Mouse (Mus musculus) limb, embryonic 13.5 days (tissue): ENCODE results near the gene Nol6. TPM values are rescaled to one million over a fixed set of nuclear protein-coding genes. Genes with fewer than 3 reads are reported as not detected.

Experiments used
- ATAC-seq: fragments of 200-750 bp; cut with Nextera tagmentation; 2 replicates; pipeline ENCODE4 v1.8.0; 2017; ENCODE audit warnings: low read depth, moderate number of reproducible peaks, moderate TSS enrichment; ENCODE audit not compliant: low FRiP score
- H3K27ac ChIP-seq: fragments of 300-500 bp; sonication (generic); 2 replicates; pipeline ENCODE4 v1.5.1; 2015; ENCODE audit warnings: inconsistent platforms, mild to moderate bottlenecking, moderate library complexity
- H3K27me3 ChIP-seq: fragments of 300-500 bp; sonication (generic); 2 replicates; pipeline ENCODE4 v1.6.1; 2015; ENCODE audit warnings: mild to moderate bottlenecking, inconsistent platforms
- H3K36me3 ChIP-seq: fragments of 300-500 bp; sonication (generic); 2 replicates; pipeline ENCODE4 v1.6.1; 2015; ENCODE audit warnings: inconsistent platforms, mild to moderate bottlenecking, moderate library complexity
- H3K4me1 ChIP-seq: fragments of 300-500 bp; sonication (generic); 2 replicates; pipeline ENCODE4 v1.6.1; 2015; ENCODE audit warnings: inconsistent platforms
- H3K4me2 ChIP-seq: fragments of 300-500 bp; sonication (generic); replicated peaks from 2 replicates; pipeline ENCODE4 v1.6.1; 2015; ENCODE audit warnings: inconsistent platforms, mild to moderate bottlenecking, moderate library complexity
- H3K4me3 ChIP-seq: fragments of 300-500 bp; sonication (generic); 2 replicates; pipeline ENCODE4 v1.5.1; 2015; ENCODE audit warnings: moderate library complexity, mild to moderate bottlenecking, inconsistent platforms
- H3K9ac ChIP-seq: fragments of 300-500 bp; sonication (generic); 2 replicates; pipeline ENCODE4 v1.6.1; 2015; ENCODE audit warnings: mild to moderate bottlenecking, inconsistent platforms
- H3K9me3 ChIP-seq: fragments of 300-500 bp; sonication (generic); 2 replicates; pipeline ENCODE4 v1.6.1; 2016; ENCODE audit warnings: inconsistent platforms
- WGBS: fragments of 180-500 bp; shearing (Covaris S2); methylation state at CpG from one replicate; pipeline ENCODE4 v1.1.7; 2015; 5-methylcytosine and 5-hydroxymethylcytosine counted together
- polyA plus RNA-seq: library from polyadenylated mRNA; unstranded; fragments of >200 nt; fragmentation: Nextera tagmentation; extraction: Ambion mirVana; gene quantifications from 2 replicates; pipeline ENCODE4 v1.2.1, GENCODE M21; 2015

Gene Nol6
- polyA plus RNA-seq, 1 experiment from 2014 or later = 28.9 TPM

GRCm38 (mm10) chr4:41115074-41115473 lies 9.2 kb downstream of the Nol6 start:
- no peak overlapping the region for H3K27ac ChIP-seq
- H3K9me3 ChIP-seq = no peaks in the 10 kb centered on the region
- WGBS = 91% methylated on average over 6 of the region's 6 CpGs
- H3K9ac ChIP-seq = no peak overlapping the region
- H3K27me3 ChIP-seq = no peaks in the 10 kb centered on the region
- no peak overlapping the region for H3K4me3 ChIP-seq
- no peaks in the 10 kb centered on the region for H3K4me1 ChIP-seq
- peaks cover 65% of the 10 kb centered on the region for H3K36me3 ChIP-seq
- H3K4me2 ChIP-seq = no peak overlapping the region
- no peak for ATAC-seq

- no peak overlapping the region for H3K4me3 ChIP-seq
- no peaks in the 10 kb centered on the region for H3K9me3 ChIP-seq
- H3K4me2 ChIP-seq = no peak overlapping the region
- peaks cover 60% of the 10 kb centered on the region for H3K36me3 ChIP-seq
- H3K4me1 ChIP-seq = no peaks in the 10 kb centered on the region
- no peak overlapping the region for H3K27ac ChIP-seq
- 87% methylated on average over 9 of the region's 9 CpGs for WGBS
- H3K27me3 ChIP-seq = no peaks in the 10 kb centered on the region
- no peak for ATAC-seq
- H3K9ac ChIP-seq = 0 out of 2 replicates have a peak overlapping the region, but pooled peaks have one; percentile 25
These were observed 9.7 kb downstream of the Nol6 start for GRCm38 (mm10) chr4:41114358-41115070.

- Histone ChIP-seq H3K9me3 (no peaks in the 10 kb centered on the region), H3K4me3 (no peak overlapping the region), H3K4me1 (no peaks in the 10 kb centered on the region), H3K27me3 (no peaks in the 10 kb centered on the region), H3K9ac (no peak overlapping the region), H3K4me2 (no peak overlapping the region), H3K36me3 (peaks cover 3% of the 10 kb centered on the region), H3K27ac (no peak overlapping the region)
- no peak for ATAC-seq
- 76% methylated on average over 10 of the region's 10 CpGs for WGBS
These were observed 15.4 kb downstream of the Nol6 start for GRCm38 (mm10) chr4:41108717-41109425.

GRCm38 (mm10) chr4:41107440-41107839 lies 16.8 kb downstream of the Nol6 start:
- ATAC-seq = no peak
- H3K9ac ChIP-seq = no peak overlapping the region; the same call in 1 of the 2 replicates
- H3K27ac ChIP-seq = no peak overlapping the region
- WGBS = 64% methylated on average over 4 of the region's 4 CpGs
- H3K27me3 ChIP-seq = no peaks in the 10 kb centered on the region
- no peaks in the 10 kb centered on the region; the same call in 1 of the 2 replicates for H3K36me3 ChIP-seq
- H3K4me2 ChIP-seq = no peak overlapping the region
- H3K9me3 ChIP-seq = no peaks in the 10 kb centered on the region
- no peak overlapping the region for H3K4me3 ChIP-seq
- H3K4me1 ChIP-seq = no peaks in the 10 kb centered on the region

GRCm38 (mm10) chr4:41102901-41103300 lies 21.4 kb downstream of the Nol6 start:
- no peak overlapping the region for H3K4me3 ChIP-seq
- peaks cover 21% of the 10 kb centered on the region for H3K27me3 ChIP-seq
- no peak overlapping the region for H3K27ac ChIP-seq
- no peak for ATAC-seq
- no peaks in the 10 kb centered on the region for H3K9me3 ChIP-seq
- H3K4me1 ChIP-seq = peaks cover 9% of the 10 kb centered on the region
- H3K9ac ChIP-seq = no peak overlapping the region
- no peak overlapping the region for H3K4me2 ChIP-seq
- H3K36me3 ChIP-seq = no peaks in the 10 kb centered on the region

- 29% methylated on average over 1 of the region's 1 CpGs for WGBS
- Histone ChIP-seq H3K36me3 (no peaks in the 10 kb centered on the region), H3K9me3 (no peaks in the 10 kb centered on the region), H3K27ac (no peak overlapping the region), H3K4me1 (peaks cover 20% of the 10 kb centered on the region), H3K9ac (no peak overlapping the region), H3K4me2 (no peak overlapping the region), H3K27me3 (peaks cover 40% of the 10 kb centered on the region), H3K4me3 (no peak overlapping the region)
- no peak for ATAC-seq
These were observed 23.3 kb downstream of the Nol6 start for GRCm38 (mm10) chr4:41100986-41101385.

- Histone ChIP-seq H3K9ac (no peak overlapping the region; the same call in 1 of the 2 replicates), H3K27me3 (peaks cover 42% of the 10 kb centered on the region)
- peak; percentile 30; the same call in 1 of the 2 replicates for ATAC-seq
These were observed 25.7 kb downstream of the Nol6 start for GRCm38 (mm10) chr4:41098577-41098951.

GRCm38 (mm10) chr4:41097871-41098576 lies 26.2 kb downstream of the Nol6 start, which contains the start of gene Aqp3:
Gene Aqp3, minus strand, starts transcription at chr4:41098183.
- H3K4me1 ChIP-seq = peaks cover 25% of the 10 kb centered on the region
- H3K4me2 ChIP-seq = peak within 1 kb of the TSS; percentile 84
- peak; percentile 49; the same call in 1 of the 2 replicates for ATAC-seq
- peak within 1 kb of the TSS; percentile 52 for H3K9ac ChIP-seq
- H3K4me3 ChIP-seq = peak within 1 kb of the TSS; percentile 46
- no peaks in the 10 kb centered on the region for H3K36me3 ChIP-seq
- no peaks in the 10 kb centered on the region for H3K9me3 ChIP-seq
- peaks cover 42% of the 10 kb centered on the region for H3K27me3 ChIP-seq
- no peak within 1 kb of the TSS for H3K27ac ChIP-seq
- 1% methylated on average over 42 of the region's 42 CpGs for WGBS

More at GRCm38 (mm10) chr4:41098577-41098951, 25.7 kb downstream of the Nol6 start:
- WGBS = 12% methylated on average over 11 of the region's 11 CpGs
- Histone ChIP-seq H3K4me2 (peak overlapping the region; percentile 84), H3K9me3 (no peaks in the 10 kb centered on the region), H3K27ac (no peak overlapping the region), H3K4me3 (peak overlapping the region; percentile 46), H3K4me1 (peaks cover 25% of the 10 kb centered on the region), H3K36me3 (no peaks in the 10 kb centered on the region)

GRCm38 (mm10) chr4:41097381-41097780 lies 26.9 kb downstream of the Nol6 start:
- Histone ChIP-seq H3K27me3 (peaks cover 42% of the 10 kb centered on the region), H3K4me3 (peak overlapping the region; percentile 46), H3K4me2 (peak overlapping the region; percentile 84), H3K36me3 (no peaks in the 10 kb centered on the region), H3K9ac (peak overlapping the region; percentile 52; the same call in 1 of the 2 replicates), H3K9me3 (no peaks in the 10 kb centered on the region), H3K27ac (no peak overlapping the region), H3K4me1 (peaks cover 25% of the 10 kb centered on the region)
- 42% methylated on average over 13 of the region's 13 CpGs for WGBS
- no peak for ATAC-seq

GRCm38 (mm10) chr4:41096794-41097193 lies 27.5 kb downstream of the Nol6 start:
- peaks cover 30% of the 10 kb centered on the region for H3K4me1 ChIP-seq
- H3K4me3 ChIP-seq = no peak overlapping the region
- no peaks in the 10 kb centered on the region for H3K9me3 ChIP-seq
- peaks cover 42% of the 10 kb centered on the region for H3K27me3 ChIP-seq
- WGBS = 67% methylated on average over 5 of the region's 5 CpGs
- H3K36me3 ChIP-seq = no peaks in the 10 kb centered on the region
- H3K27ac ChIP-seq = no peak overlapping the region
- ATAC-seq = no peak
- 0 out of 2 replicates have a peak overlapping the region, but pooled peaks have one; percentile 9 for H3K4me2 ChIP-seq
- H3K9ac ChIP-seq = no peak overlapping the region

- ATAC-seq = no peak
- Histone ChIP-seq H3K4me3 (no peak overlapping the region), H3K36me3 (no peaks in the 10 kb centered on the region), H3K4me2 (0 out of 2 replicates have a peak overlapping the region, but pooled peaks have one; percentile 9), H3K9me3 (no peaks in the 10 kb centered on the region), H3K9ac (no peak overlapping the region), H3K4me1 (peaks cover 36% of the 10 kb centered on the region), H3K27ac (no peak overlapping the region), H3K27me3 (peaks cover 42% of the 10 kb centered on the region)
- 40% methylated on average over 8 of the region's 8 CpGs for WGBS
These were observed 28.1 kb downstream of the Nol6 start for GRCm38 (mm10) chr4:41096169-41096568.

GRCm38 (mm10) chr4:41094361-41094760 lies 29.9 kb downstream of the Nol6 start:
- no peak overlapping the region for H3K27ac ChIP-seq
- WGBS = 72% methylated on average over 9 of the region's 9 CpGs
- H3K36me3 ChIP-seq = no peaks in the 10 kb centered on the region
- H3K27me3 ChIP-seq = peaks cover 34% of the 10 kb centered on the region
- H3K4me1 ChIP-seq = peaks cover 51% of the 10 kb centered on the region
- ATAC-seq = no peak
- H3K9me3 ChIP-seq = no peaks in the 10 kb centered on the region
- no peak overlapping the region for H3K9ac ChIP-seq
- H3K4me3 ChIP-seq = no peak overlapping the region
- H3K4me2 ChIP-seq = no peak overlapping the region
